Mouse (Mus musculus) urinary bladder, postnatal 25 days (tissue): ENCODE data around the gene Ghrl.
"Not testable (repeated sequence)": the region's sequence is repeated elsewhere in the genome, so short reads cannot be mapped to it uniquely, and the experiment has no call there.

Experiments used
- DNase-seq: peaks from one replicate; pipeline ENCODE4 v3.0.0; 2022; ENCODE audit warnings: low spot score

The Ghrl gene

DNA sequence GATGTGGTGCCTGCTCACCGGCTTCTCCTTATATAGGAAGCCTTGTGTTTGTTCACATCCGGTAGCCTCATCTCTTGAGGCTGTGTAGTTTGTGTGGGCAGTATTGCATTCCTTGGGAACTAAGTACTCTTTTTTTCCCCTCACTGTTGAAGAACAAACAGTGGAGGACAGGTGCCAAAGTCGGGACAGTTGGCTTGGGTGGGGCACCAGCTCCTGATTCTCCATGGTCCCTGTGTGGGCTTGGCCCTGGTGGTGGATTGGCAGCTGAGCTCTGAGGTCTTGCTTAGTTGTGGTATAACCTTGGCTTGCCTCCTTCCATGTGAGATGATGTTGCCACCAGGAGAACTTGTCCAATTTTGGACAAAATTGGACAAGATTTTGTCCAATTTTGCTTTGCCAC, at the start of gene Ghrl:
Ghrl (minus strand) TSS at position 3 of the 400 bp plus-strand sequence.
- no peak for DNase-seq

DNA sequence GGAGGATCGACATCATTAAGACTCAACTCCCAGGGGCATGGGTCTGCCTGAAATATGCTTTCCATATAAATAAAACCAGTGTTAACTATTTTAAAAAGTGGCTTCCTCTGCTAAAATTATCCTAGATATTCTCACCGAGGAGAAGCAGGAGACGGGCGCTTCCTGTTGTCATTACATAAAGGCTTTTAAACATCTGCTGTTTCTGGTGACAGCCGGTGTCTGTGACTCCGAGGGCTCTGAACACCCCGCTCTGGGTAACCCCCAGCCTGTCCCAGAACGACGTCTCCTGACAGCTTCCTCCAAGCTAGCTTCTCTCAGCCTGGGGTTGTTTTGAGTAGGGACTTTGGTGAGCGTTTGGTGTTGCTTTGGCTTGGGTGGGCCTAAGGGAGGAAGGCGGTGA, 49.1 kb upstream of the Ghrl start:
- DNase-seq, result no peak

DNA sequence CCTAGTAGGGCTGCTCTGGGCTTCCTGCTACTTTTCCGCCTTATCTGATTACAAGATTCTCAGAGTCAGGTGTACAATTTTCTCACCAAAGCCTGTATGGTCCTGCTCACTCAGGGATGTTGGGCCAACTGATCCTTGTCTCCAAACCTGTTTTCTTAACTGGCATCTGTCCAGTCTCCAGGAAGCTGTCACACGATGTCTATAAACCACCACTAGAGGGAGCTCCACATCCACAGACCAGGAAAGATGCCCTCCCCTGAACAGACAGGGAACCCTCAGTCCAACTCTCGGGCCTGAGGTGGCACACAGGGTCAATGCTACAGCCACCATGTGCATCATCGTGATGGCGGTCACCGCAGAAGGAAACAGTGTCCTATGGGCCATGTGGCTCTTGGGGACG, 42.0 kb upstream of the Ghrl start:
- DNase-seq, result peak; percentile 55

DNA sequence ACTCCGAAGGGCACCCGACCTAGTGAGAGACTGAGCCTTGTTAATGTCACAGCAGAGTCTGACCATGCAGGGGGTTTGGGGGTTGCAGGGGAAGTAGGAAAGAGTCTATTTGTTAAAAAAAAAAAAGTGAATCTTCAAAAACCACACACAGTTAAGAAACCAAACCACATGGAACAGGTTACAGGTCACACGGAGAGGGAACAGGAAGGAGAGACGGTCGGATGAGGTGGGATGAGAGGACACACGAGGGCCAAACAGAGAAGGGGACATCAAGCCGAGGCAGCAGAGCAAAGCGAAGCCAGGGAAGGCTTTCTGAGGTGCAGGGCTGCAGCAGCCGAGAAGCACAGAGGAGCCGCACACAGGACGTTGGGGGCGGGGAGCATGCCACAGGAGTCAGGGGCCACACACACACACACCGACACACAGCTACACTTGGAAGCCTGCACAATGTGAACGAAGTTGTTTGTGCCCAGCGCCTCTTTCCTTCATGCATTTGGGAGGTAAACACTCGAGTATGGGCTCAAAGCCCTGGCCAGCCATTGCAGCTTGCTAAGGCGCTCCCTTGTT, 29.5 kb upstream of the Ghrl start:
- no peak for DNase-seq

DNA sequence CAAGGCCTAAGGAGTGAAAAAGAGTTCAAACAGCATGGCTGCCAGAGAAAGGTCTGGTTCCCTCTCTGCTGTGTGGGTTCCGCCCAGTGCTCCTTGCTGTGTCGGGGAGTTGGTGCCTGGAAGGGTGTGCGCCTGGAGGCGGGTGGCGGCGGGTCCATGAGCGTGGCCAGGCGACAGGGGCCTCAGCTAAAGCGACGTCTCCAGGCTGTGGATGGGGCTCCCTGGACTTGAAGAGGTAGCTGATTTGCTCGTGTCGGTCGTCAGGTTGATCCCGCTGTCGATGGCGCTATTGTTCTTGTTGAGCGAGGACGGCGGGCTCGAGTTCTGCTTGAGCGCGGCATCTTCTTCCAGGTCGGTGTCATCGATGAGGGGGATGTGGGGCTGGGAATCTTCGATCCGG, 28.7 kb upstream of the Ghrl start:
- no peak for DNase-seq

DNA sequence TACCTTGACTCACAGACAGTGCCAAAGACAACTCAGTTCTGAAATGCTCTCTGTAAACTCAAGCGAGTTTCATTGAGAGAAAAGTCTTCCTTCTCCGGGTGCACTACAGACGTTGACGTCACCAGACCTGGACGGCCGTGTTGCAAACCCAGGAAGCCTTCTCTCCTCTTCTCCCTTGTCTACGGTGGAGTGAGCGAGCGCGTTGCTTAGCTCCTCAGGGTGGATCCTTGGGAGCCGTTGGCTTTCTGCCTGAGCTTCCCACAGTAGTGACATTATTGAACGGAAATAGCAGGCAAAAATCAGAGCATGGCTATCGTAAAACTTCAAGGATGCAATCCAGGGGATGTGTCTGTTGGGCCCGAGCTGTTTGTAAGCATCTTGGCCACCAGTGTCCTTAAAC, 27.6 kb upstream of the Ghrl start:
- no peak for DNase-seq

DNA sequence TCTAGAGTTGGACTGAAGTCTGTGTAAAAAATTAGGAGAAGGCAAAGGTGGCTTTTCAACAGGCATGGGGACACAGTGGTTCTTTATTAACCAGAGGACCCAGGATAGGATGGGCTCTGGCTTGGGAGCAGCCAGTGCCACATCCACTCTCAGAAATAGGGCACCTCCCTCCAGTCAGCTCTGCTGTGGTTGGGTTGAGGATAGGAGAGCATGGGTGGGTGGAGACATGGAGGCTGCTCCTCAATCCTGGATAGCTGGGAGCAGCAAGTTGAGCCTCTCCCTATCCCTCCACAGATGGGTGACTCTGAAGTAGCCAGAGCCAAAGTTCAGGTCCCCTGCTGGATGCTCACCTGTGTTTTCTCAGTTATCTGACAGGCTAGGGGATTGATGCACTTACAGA, 25.4 kb upstream of the Ghrl start:
- DNase-seq, result no peak

DNA sequence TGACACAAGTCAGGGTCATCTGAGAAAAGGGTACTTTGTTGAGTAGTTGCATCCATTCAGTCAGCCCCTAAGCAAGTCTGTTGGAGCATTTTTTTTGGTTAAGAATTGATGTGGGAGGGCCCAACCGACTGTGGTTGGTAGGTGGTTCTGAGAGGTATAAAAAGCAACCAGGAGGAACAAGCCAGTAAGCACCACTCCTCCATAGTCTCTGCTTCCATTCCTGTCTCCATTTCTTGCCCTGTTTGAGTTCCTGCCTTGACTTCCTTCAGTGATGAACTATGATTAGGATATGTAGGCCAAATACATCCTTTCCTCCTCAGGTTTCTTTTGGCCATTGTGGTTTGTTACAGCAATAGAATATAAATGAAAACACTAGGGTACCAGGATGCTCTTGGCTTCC, 23.4 kb upstream of the Ghrl start:
- no peak for DNase-seq

DNA sequence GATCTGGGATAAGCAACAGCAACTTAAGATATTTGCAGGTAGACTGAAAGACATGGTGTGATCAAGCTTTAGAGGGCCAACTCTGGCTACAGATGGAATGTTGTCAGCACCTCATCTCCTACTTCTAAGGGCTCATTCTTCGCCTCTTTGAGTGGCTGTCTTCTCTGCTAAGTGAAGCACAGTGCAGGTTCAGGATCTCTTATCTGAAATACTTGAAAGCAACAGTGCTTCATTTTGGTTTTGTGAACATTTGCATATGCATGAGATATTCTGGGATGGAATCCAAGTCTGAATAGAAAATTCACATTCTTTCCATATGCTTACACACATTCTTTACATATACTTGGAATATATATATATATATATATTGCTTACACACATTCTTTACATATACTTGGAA, 22.6 kb upstream of the Ghrl start:
- no peak for DNase-seq

DNA sequence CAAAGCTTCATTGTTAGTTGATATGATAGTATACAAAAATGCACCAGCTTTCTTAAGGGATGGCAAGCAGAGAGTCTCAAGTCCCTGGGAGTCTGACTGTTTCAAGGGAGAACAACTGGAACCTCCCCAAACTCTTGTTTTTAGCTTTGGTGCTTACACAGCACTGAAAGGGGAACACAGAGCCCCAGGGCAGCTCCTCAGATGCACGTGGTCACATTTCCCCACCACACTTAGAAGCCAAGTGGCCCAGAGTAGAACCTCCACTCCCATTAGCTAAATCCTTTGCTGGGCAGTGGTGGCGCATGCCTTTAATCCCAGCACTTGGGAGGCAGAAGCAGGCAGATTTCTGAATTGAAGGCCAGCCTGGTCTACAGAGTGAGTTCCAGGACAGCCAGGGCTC, 21.7 kb upstream of the Ghrl start:
- no peak for DNase-seq

DNA sequence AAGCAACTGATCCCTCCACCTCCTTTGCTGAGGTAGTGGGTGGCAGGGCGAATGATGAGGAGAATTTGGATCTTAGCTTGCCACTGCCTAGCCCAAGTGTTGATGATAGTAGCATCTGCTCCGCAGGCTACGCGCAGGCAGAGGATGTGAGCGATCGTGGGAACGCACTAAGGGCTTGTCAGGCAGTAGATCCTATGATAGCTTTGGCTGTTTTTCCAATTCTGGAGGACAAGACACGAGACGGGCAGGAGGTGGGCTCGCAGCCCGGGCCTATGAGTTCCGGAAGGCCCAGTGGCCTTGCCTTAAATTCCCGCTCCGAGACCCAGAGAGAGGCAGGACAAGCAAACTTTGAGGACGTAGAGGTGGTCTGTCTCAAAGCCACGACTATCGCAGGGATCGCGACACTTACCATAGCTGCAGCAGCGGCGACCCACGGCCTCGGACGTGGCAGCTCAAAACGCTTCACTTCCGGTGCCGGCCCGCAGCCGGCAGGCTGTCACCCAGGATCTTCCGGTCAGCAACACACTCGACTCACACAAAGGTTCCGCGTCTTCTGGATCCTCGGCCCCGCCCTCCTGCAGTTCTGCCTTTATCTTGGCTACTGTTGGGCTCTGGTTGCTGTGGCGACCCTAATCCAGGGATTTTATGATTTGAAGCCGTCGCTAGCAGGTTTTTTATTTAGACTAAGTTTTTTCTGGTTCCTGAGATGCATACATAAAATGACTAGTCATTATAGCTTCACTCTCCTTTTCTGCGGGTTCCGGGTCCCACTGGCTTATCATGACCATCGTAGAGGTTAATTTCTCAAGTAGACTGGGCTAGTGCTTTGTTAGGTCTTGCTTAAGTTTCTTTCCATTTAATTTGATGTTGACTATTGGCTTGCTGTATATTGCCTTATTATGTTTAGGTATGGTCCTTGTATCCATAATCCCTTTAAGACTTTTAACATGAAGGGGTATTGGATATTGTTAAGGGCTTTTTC, 20.8 kb upstream of the Ghrl start, which contains the start of gene Sec13:
Sec13 (minus strand) TSS at position 508 of the 982 bp plus-strand sequence.
- DNase-seq, result peak; percentile 86

DNA sequence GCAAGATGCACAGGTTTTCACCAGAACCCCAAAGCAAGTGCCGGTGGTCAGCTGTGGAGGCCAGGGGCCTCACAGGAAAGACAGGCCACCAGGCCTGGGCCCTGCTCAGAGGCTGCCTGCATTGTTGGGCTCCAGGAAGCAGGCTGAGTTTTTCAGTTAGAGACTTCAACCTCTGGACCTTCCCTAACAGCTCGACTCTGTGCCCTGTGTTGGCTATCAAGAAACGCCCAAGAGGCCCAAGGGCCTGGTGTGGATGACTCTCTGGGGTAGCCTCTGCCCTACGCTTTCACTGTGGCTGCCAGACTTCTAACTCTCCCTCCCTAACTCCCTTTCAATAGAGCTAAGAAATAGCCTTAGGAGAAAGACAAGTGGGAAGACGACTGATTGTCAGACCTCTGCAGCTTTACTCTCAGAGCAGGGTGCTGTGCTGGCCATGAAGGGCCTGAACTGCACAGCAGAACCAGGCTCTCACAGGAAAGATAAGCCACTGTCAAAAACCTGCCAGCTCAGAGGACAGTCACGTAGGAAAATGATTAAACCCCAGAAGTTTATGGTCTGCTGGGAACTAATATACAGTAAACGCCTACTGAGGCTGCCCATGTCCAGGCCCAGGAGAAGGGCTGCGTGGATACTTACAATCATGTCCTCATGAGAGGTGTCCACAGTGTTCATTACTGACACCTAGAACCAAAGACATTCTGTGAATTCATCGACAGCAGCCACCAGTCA, 17.8 kb upstream of the Ghrl start:
- DNase-seq, result no peak

DNA sequence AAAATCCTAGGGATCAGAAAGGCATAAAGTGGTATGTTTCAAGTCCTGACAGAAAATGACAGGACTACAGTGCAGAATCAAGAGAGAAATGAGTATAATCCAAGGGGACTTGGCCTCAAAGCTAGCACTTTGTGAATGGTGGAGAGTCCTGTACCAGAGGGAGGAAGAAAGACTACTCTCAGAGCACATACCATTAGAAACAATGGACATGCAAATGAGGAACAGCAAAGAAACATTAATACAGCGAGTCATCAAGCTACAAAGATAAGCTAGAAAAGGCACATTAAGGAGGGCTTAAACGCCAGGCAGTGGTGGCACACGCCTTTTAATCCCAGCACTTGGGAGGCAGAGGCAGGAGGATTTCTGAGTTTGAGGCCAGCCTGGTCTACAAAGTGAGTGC, 11.6 kb upstream of the Ghrl start:
- DNase-seq, result no peak

DNA sequence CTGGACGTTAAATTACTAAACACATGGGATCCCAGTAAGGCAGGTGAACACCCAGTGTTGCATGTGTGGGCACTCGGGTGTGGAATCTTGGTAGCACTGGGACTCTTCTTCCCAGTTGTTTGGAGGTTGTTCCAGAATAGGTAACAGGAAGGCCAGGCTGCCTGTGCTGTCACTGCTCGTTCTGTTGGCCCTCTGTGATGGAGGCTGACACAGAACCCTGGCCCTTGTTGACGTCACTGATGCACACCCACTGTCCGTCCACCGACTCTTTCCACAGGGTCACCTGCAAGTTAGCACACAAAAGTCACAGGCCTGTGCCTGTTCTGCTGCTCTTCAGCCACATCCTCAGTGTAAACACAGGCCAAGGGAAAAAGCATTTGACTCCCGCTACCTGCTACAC, 8.5 kb upstream of the Ghrl start:
- no peak for DNase-seq

DNA sequence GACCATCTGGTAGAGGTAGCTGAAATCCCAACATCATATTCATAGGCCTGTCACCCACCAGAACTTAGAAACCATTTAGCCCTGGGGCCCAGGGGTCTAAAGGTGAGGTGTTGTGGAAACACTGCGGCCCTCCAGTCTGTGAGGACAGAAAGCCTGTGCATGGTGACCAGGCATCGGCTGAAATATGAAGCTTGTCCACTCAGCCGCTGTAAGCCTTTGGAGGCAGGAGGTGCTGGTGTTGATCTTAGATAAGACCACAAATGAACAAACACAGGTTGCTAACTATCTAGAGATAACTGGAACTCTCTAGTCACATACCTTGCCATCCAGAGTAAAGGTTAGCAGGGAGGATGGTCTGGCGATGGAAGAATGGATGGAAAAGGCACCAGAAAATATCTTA, 1.4 kb upstream of the Ghrl start:
- DNase-seq, result no peak

DNA sequence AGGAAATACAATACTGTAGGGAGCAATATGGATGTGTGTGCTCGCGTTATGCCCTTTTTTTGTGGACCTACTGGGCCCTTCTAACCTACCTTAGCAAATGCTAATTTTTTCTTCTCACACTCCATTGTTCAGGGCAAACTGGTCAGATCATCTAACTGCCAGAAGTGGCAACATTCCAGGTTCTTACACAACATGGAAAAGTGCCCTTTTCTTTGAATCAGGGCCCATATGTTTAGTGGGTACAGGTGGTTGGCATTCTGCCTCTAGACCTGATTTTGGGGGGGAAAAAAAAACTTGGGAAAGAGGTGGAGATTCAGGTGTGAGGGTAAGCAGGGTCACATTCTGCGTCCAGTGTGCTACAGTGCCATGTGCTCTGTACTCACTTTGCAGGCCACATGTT, 2.1 kb downstream of the Ghrl start:
- no peak for DNase-seq

DNA sequence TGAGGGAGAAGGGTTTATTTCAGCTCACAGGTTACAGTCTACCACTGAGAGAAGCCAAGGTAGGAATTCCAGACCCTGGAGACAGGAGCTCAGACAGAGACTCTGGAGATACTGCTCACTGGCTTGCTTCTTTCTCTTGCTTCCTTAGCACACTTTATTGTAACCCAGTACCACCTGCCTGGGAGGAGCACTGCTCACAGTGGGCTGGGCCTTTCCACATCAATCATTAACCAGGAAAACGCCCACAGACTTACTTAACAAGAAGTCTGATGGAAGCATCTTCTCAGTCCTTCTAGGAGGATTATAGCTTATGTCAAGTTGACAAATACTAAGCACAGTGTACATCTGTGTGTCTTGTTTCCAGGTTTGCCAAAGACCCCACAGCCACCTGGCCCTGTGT, 4.9 kb downstream of the Ghrl start:
- no peak for DNase-seq

DNA sequence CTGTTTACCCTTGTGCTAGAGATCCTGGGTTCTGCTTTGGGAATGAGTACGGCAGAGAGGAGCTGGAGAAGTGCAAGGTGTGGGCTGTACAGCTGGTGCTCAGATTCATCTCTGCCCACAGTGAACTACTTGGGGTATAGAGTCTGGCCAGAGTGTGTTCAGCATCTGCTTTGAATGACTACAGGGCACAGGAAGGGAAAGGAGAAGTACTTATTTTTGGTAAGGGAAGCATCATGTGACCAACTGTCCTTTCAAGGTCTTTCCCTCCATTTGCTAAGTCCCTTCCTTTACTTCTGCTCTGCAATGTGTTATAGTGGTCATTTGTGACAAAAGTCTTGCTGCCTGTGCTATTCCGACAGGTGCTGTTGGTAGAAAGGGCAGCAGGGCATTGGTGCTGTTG, 5.4 kb downstream of the Ghrl start:
- no peak for DNase-seq

DNA sequence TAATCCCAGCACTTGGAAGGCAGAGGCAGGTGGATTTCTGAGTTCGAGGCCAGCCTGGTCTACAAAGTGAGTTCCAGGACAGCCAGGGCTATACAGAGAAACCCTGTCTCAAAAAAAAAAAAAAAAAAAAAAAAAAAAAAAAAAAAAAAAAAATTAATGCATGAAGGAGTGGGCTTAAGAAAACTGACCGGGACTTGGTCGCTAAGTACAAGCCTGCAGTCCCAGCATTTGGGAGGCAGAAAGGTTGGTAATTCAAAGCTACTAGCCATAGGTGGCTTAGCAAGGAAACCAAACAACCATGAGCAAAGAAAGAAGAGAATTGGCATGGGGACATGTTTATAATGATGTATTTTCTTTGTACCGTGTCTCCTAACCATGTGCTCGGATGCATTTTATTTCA, 6.3 kb downstream of the Ghrl start:
- DNase-seq, result not testable (repeated sequence)

DNA sequence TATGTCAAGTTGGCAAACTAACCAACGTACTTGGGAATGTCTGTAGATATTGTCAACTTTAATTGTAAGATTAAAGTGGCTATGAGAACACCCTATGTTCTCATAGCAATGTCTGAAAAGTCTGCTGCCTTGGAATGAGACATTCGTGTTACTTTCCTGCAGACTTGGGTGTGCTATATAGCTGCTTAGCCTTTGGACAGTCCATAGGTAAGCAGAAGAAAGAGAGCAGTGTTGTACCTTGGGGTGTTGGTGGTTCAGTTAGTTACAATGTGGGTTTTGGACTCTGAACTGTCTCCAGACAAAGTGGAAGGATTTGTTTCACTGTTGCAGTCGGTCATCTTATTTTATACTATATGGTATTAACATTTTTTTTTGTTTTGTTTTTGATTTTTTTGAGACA, 7.0 kb downstream of the Ghrl start:
- no peak for DNase-seq

DNA sequence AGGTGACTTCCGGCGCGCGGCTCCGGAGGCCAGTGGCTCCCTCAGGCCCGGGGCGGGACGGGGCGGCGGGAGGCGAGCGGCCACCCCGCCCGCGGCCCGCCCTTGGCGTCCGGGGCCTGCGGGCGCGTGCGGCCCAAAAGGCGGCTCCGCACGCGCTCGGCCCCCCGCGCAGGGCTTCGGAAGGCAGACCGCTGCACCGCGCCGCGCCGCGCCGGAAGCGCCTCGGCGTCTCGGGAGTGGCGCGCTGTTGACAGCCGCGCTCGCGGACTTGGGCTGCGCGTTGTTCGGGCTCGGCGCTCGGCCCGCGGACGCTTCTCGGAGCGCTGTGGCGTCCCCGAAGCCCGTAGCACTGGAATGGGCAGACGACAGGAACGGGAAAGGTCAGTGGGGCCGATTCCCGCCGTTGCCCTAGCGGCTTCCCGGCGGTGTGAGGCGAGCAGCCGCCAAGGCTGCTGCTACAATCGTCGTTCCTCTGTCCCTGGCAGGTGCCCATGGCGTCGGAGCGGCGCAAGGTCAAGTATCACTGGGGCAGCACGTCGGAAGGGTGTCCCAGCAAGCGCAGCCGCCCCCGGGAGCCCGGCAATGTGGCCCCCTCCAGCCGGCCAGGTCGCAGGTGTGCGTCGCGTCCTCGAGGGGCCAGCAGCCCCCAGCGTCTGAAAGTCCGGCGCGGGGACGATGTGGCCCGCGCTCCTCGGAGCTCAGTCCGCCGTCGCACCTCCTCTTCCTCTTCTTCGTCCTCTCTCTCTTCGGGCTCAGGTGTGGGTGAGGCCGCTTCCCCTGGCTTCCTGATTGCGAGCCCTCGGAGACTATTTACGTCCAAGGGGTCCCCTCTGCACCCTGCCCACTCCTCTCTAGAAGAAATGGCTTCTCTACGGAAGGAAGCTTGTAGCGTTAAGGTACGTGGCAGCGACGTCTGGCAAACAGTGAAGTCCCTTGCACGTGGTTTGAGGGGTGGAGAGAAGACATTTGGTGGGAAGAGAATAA, 22.2 kb downstream of the Ghrl start:
- no peak for DNase-seq
